Comparison of ENCODE assay signal across 17 mouse cellular contexts in the genomic region with DNA sequence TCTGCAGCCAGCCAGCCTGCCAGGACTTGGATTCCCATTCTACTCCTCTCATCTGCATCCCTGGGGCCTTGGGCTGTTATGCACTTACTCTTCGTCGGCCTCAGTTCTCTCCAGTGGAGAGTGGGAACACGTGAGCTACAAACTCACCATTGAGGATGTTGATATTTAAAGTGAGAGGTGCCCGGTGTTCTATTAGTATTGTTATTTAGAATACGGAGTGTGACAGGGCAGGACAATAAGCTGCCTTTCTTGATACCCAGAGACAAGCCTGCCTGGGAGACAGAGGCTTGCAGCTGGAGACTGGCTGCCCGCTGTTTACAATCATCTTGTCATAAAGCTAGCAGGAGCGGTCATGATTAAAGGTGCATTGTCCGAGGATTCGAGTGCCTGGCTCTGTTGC. TPM values are rescaled to one million over a fixed set of nuclear protein-coding genes. Genes with fewer than 3 reads are reported as not detected.
A peak's percentile ranks its signal among the peaks of the same experiment; 100 is the strongest.
DNase-seq lines count a peak whose midpoint lies in the region; ATAC-seq and TF ChIP-seq lines count a peak whose summit lies in the region.
"Had no signal": no experiment of that assay in that cellular context is flagged by ENCODE, and none has a peak within 500 bp of the region (broad histone marks: within the 10 kb centered on the region; RNA-seq: fewer than 3 reads in every experiment).

No protein-coding gene starts in this region.

- no peaks in the 10 kb centered on the region for H3K9me3 ChIP-seq in hindbrain, embryonic 10.5 days
- H3K9me3 ChIP-seq in hindbrain, postnatal 0 days (ENCODE audit: low read length) = no peaks in the 10 kb centered on the region
- no peaks in the 10 kb centered on the region for H3K9me3 ChIP-seq in midbrain, embryonic 11.5 days (ENCODE audit: control insufficient read depth, low read length)
- no peaks in the 10 kb centered on the region for H3K9me3 ChIP-seq in midbrain, embryonic 14.5 days (ENCODE audit: control insufficient read depth, low read length)
- H3K9me3 ChIP-seq in embryonic facial prominence, embryonic 10.5 days = no peaks in the 10 kb centered on the region
- H3K9me3 ChIP-seq in forebrain, embryonic 15.5 days = no peaks in the 10 kb centered on the region
- H3K9me3 ChIP-seq: hindbrain, embryonic 15.5 days; midbrain, embryonic 13.5 days; neural tube, embryonic 15.5 days had no signal

- H3K36me3 ChIP-seq in hindbrain, embryonic 10.5 days = no peaks in the 10 kb centered on the region
- no peaks in the 10 kb centered on the region for H3K36me3 ChIP-seq in hindbrain, postnatal 0 days (ENCODE audit: insufficient read depth, low read length)
- no peaks in the 10 kb centered on the region for H3K36me3 ChIP-seq in midbrain, embryonic 11.5 days (ENCODE audit: control insufficient read depth, insufficient read depth, low read length)
- H3K36me3 ChIP-seq in midbrain, embryonic 14.5 days (ENCODE audit: control insufficient read depth, insufficient read depth, low read length) = no peaks in the 10 kb centered on the region
- no peaks in the 10 kb centered on the region for H3K36me3 ChIP-seq in embryonic facial prominence, embryonic 10.5 days (replicated peaks)
- no peaks in the 10 kb centered on the region for H3K36me3 ChIP-seq in forebrain, embryonic 15.5 days
- H3K36me3 ChIP-seq: hindbrain, embryonic 15.5 days; midbrain, embryonic 13.5 days; neural tube, embryonic 15.5 days had no signal

- no peak overlapping the region for H3K4me3 ChIP-seq in hindbrain, embryonic 10.5 days
- no peak overlapping the region for H3K4me3 ChIP-seq in hindbrain, postnatal 0 days (ENCODE audit: low read length)
- H3K4me3 ChIP-seq in midbrain, embryonic 11.5 days (ENCODE audit: low read depth, low read length) = no peak overlapping the region
- H3K4me3 ChIP-seq in midbrain, embryonic 14.5 days (replicated peaks; ENCODE audit: low read depth, low read length) = no peak overlapping the region
- no peak overlapping the region for H3K4me3 ChIP-seq in embryonic facial prominence, embryonic 10.5 days
- H3K4me3 ChIP-seq in forebrain, embryonic 15.5 days = no peak overlapping the region
- H3K4me3 ChIP-seq: heart, adult 2 months; hindbrain, embryonic 15.5 days; midbrain, embryonic 13.5 days; neural tube, embryonic 15.5 days had no signal

- peak overlapping the region; percentile 88 for H3K27ac ChIP-seq in hindbrain, embryonic 10.5 days
- H3K27ac ChIP-seq in hindbrain, postnatal 0 days = no peak overlapping the region
- H3K27ac ChIP-seq in midbrain, embryonic 11.5 days (ENCODE audit: low read depth, low read length) = peak overlapping the region; percentile 88; the same call in 1 of the 2 replicates
- H3K27ac ChIP-seq in midbrain, embryonic 14.5 days (replicated peaks; ENCODE audit: low read depth, low read length) = no peak overlapping the region
- peak overlapping the region; percentile 80; the same call in 1 of the 2 replicates for H3K27ac ChIP-seq in embryonic facial prominence, embryonic 10.5 days (replicated peaks)
- H3K27ac ChIP-seq in forebrain, embryonic 15.5 days (replicated peaks) = 0 out of 2 replicates have a peak overlapping the region, but pooled peaks have one; percentile 15
- H3K27ac ChIP-seq: heart, adult 2 months; hindbrain, embryonic 15.5 days; neural tube, embryonic 15.5 days had no signal

- peaks cover 71% of the 10 kb centered on the region for H3K4me1 ChIP-seq in hindbrain, embryonic 10.5 days (replicated peaks)
- no peaks in the 10 kb centered on the region for H3K4me1 ChIP-seq in hindbrain, postnatal 0 days (ENCODE audit: insufficient read depth, low read length)
- peaks cover 48% of the 10 kb centered on the region for H3K4me1 ChIP-seq in midbrain, embryonic 11.5 days (ENCODE audit: control insufficient read depth, insufficient read depth, low read length)
- peaks cover 11% of the 10 kb centered on the region; the same call in 1 of the 2 replicates for H3K4me1 ChIP-seq in midbrain, embryonic 14.5 days (ENCODE audit: control insufficient read depth, insufficient read depth, low read length)
- peaks cover 70% of the 10 kb centered on the region for H3K4me1 ChIP-seq in embryonic facial prominence, embryonic 10.5 days
- peaks cover 32% of the 10 kb centered on the region for H3K4me1 ChIP-seq in forebrain, embryonic 15.5 days

- no peak overlapping the region for H3K4me2 ChIP-seq in hindbrain, postnatal 0 days (ENCODE audit: low read depth, low read length)
- H3K4me2 ChIP-seq in midbrain, embryonic 11.5 days = no peak overlapping the region
- H3K4me2 ChIP-seq in midbrain, embryonic 14.5 days (ENCODE audit: low read length) = no peak overlapping the region
- H3K4me2 ChIP-seq in forebrain, embryonic 15.5 days (replicated peaks) = no peak overlapping the region
- H3K4me2 ChIP-seq: hindbrain, embryonic 15.5 days; neural tube, embryonic 15.5 days had no signal

- H3K27me3 ChIP-seq in hindbrain, embryonic 10.5 days (ENCODE audit: insufficient read depth, poor library complexity, severe bottlenecking) = peaks cover 98% of the 10 kb centered on the region
- no peaks in the 10 kb centered on the region for H3K27me3 ChIP-seq in hindbrain, postnatal 0 days (ENCODE audit: insufficient read depth, low read length)
- H3K27me3 ChIP-seq in midbrain, embryonic 11.5 days (ENCODE audit: control insufficient read depth, insufficient read depth, low read length) = peaks cover 20% of the 10 kb centered on the region
- 0 out of 2 replicates have a peak, but pooled peaks cover 4% of the 10 kb centered on the region for H3K27me3 ChIP-seq in midbrain, embryonic 14.5 days (ENCODE audit: control insufficient read depth, insufficient read depth, low read length)
- peaks cover 100% of the 10 kb centered on the region for H3K27me3 ChIP-seq in embryonic facial prominence, embryonic 10.5 days (replicated peaks; ENCODE audit: low read depth, poor library complexity, severe bottlenecking)
- no peaks in the 10 kb centered on the region for H3K27me3 ChIP-seq in forebrain, embryonic 15.5 days

- TF ChIP-seq CTCF in hindbrain, postnatal 0 days (IDR thresholded peaks at IDR 0.05; ENCODE audit: low read depth) = no peak

- H3K9ac ChIP-seq in hindbrain, postnatal 0 days (replicated peaks; ENCODE audit: low read length) = no peak overlapping the region
- H3K9ac ChIP-seq in midbrain, embryonic 11.5 days (ENCODE audit: low read length) = no peak overlapping the region
- H3K9ac ChIP-seq in midbrain, embryonic 14.5 days (replicated peaks; ENCODE audit: low read length) = no peak overlapping the region
- H3K9ac ChIP-seq in forebrain, embryonic 15.5 days (replicated peaks) = no peak overlapping the region
- H3K9ac ChIP-seq: hindbrain, embryonic 15.5 days; liver, postnatal 0 days; midbrain, embryonic 13.5 days; neural tube, embryonic 15.5 days had no signal

- no peak for DNase-seq in hindbrain, embryonic 10.5 days (ENCODE audit: low spot score)
- no peak for DNase-seq in hindbrain, postnatal 0 days (ENCODE audit: low spot score)
- no peak for DNase-seq in midbrain, embryonic 11.5 days (ENCODE audit: low spot score, missing footprints)
- DNase-seq in midbrain, embryonic 14.5 days = no peak
- no peak for DNase-seq in embryonic facial prominence, embryonic 10.5 days (ENCODE audit: low spot score)
- DNase-seq in kidney, adult 18-20 months = no peak
- DNase-seq: adrenal gland, postnatal 10 days; gastrocnemius, postnatal 14 days; heart, adult 2 months; kidney, adult 2 months; liver, postnatal 0 days; thymus, postnatal 36 days had no signal

- WGBS in hindbrain, embryonic 10.5 days = 18% methylated on average over 9 of the region's 9 CpGs
- WGBS in hindbrain, postnatal 0 days = 46% methylated on average over 9 of the region's 9 CpGs
- WGBS in midbrain, embryonic 11.5 days = 31% methylated on average over 9 of the region's 9 CpGs
- 33% methylated on average over 9 of the region's 9 CpGs for WGBS in midbrain, embryonic 14.5 days
- WGBS in embryonic facial prominence, embryonic 10.5 days = 32% methylated on average over 9 of the region's 9 CpGs
- WGBS in forebrain, embryonic 15.5 days = 42% methylated on average over 9 of the region's 9 CpGs

- ATAC-seq in hindbrain, postnatal 0 days = no peak
- ATAC-seq in midbrain, embryonic 11.5 days (ENCODE audit: low FRiP score) = no peak
- no peak for ATAC-seq in midbrain, embryonic 14.5 days (ENCODE audit: low FRiP score, low TSS enrichment)
- no peak for ATAC-seq in forebrain, embryonic 15.5 days (replicated peaks)
- ATAC-seq in cerebellum, adult (ENCODE audit: insufficient number of reproducible peaks, low FRiP score, low TSS enrichment) = no peak
- ATAC-seq: liver, postnatal 0 days had no signal

RNA-seq across cellular contexts. Expression of a gene that starts 13.7 kb away (rescaled TPM):
- 188 and 192 TPM in 2 replicates for polyA plus RNA-seq in hindbrain, embryonic 10.5 days (2016; fragmentation: Nextera tagmentation; extraction: Ambion mirVana)
- 194 and 216 TPM in 2 replicates for total RNA-seq in hindbrain, postnatal 0 days (2014; rRNA removed)
- polyA plus RNA-seq in hindbrain, postnatal 0 days (2015; fragmentation: Nextera tagmentation; extraction: Ambion mirVana) = 335 and 344 TPM in 2 replicates
- 213 and 222 TPM in 2 replicates for polyA plus RNA-seq in midbrain, embryonic 11.5 days (2014; fragmentation: Nextera tagmentation; extraction: Ambion mirVana)
- 327 and 333 TPM in 2 replicates for polyA plus RNA-seq in midbrain, embryonic 14.5 days (2014; fragmentation: Nextera tagmentation; extraction: Ambion mirVana)
- 181 and 185 TPM in 2 replicates for polyA plus RNA-seq in embryonic facial prominence, embryonic 10.5 days (2016; fragmentation: Nextera tagmentation; extraction: Ambion mirVana)
- polyA plus RNA-seq in forebrain, embryonic 15.5 days (2015; fragmentation: Nextera tagmentation; extraction: Ambion mirVana) = 360 and 385 TPM in 2 replicates

Comparison
In these comparisons a context has a peak if more than half of its experiments do, and no peak if none do; other contexts are left out.
1. H3K27ac ChIP-seq: peak in hindbrain, embryonic 10.5 days (single experiment), midbrain, embryonic 11.5 days (single experiment), embryonic facial prominence, embryonic 10.5 days (single experiment) and forebrain, embryonic 15.5 days (single experiment); none in hindbrain, postnatal 0 days (single experiment) and midbrain, embryonic 14.5 days (single experiment).